Mouse (Mus musculus) CD4-positive helper T cell, adult 2 months (primary cell): ENCODE measurements around the gene Asap2.
A peak's percentile ranks its signal among the peaks of the same experiment; 100 is the strongest.
"Not testable (repeated sequence)": the region's sequence is repeated elsewhere in the genome, so short reads cannot be mapped to it uniquely, and the experiment has no call there.

Experiments used
- DNase-seq: peaks from one replicate; pipeline ENCODE4 v3.0.0-alpha.2; 2012; ENCODE audit warnings: low read depth, missing footprints, low spot score

Gene Asap2

DNA sequence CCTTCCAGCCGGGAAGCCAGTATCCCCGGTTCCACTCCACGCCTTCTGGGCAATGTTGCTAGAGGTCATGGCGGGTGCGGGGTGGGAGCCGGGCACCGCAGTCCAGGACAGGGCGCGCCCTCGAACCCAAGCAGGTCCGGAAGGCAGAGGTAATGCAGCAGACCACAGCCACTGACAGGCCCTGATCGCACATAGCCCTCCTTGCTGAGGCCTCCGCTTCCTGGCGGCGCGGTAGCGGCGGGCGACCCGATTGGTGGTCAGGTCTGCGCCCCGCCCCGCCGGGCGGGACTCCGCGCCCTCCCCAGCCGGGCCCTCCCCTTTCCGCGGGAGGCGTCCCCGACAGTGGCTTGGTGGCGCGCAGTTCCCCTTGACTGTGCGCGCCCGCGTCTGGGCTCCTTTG, at the start of gene Asap2:
Gene Asap2, plus strand, starts transcription at position 328 of the 400 bp plus-strand sequence.
- peak; percentile 0 for DNase-seq

- DNase-seq, result not testable (repeated sequence)
Observed at GRCm38 (mm10) chr12:20947051-20947997, 42.9 kb upstream of the Asap2 start.

DNA sequence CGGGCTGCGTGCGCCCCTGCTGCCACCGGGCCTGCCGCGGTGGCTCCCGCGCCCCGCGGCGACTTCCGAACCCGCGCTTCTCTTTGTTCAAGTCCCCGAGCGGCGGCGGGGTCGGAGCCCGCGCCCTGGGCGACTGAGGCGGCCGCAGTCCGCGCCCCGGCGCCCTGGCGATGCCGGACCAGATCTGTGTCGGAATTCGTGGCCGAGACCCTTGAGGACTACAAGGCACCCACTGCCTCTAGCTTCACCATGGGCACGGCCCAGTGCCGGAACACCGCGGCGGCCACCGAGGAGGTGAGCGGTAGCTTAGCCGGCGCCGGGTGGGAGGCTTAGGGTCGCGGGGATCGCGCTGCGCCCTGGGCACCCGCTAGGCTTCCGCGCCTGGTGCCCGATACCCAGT, 320 bp downstream of the Asap2 start:
- DNase-seq, result peak; percentile 13

DNA sequence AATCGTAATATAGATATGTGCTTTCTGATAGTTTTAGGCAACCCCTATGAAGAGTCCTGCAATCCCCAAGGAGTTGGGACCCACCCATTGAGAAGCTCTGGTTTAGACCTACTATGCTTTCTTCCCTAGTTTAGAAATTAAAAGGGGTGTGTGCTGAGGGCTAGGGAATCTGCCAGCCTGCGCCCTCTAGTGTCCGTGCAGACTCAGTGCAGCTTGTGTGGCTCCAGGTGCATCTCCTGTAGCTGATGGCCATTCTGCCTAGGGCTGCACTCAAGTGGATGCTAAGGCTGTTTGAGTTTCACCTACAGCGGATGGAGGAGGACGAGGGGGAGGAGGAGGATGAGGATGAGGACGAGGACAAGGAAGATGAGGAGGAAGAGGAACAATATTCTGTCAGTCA, 40.6 kb downstream of the Asap2 start:
- not testable (repeated sequence) for DNase-seq

GRCm38 (mm10) chr12:21046716-21047115, 56.5 kb downstream of the Asap2 start:
- DNase-seq, result not testable (repeated sequence)

DNA sequence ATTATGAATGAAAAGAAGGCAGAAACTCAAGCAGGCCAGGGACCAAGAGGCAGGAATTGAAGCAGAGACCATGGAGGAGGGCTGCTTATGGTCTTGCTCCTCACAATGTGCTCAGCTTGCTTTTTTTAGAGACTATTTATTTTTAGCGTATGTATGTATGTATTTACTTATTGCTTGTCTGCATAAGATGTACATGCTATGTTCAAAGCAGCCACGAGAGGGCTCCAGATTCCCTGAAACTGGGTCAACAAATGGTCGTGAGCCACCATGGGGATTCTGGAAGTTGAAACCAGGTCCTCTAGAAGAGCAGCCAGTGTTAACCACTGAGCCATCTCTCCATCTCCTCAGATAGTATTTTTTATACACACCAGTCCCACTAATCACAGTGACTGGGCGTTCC, 85.5 kb downstream of the Asap2 start:
- DNase-seq, result peak; percentile 57

- peak; percentile 34 for DNase-seq
Observed at GRCm38 (mm10) chr12:21090168-21090567, 99.9 kb downstream of the Asap2 start.

DNA sequence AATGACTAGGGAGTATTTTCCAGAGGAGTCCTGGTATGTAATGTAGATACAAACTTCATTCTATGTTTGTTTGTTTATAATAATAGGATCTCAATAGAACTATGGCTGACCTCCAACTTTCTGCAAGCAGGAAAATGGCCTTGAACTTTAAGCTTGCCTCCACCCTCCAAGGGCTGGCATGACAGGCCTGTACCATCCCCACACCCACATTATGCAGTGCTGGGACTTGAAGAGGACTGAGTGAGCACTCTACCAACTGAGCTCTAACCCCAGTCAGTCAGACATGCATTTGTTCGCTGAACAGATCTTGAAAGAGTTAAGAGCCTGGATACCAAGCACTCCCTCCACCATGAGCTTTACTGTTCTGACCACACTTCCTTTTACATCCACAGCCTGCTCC, 102.2 kb downstream of the Asap2 start:
- not testable (repeated sequence) for DNase-seq

GRCm38 (mm10) chr12:21097806-21098325, 107.6 kb downstream of the Asap2 start:
- not testable (repeated sequence) for DNase-seq

- DNase-seq, result not testable (repeated sequence)
Observed at GRCm38 (mm10) chr12:21111116-21111475, 120.8 kb downstream of the Asap2 start.

DNA sequence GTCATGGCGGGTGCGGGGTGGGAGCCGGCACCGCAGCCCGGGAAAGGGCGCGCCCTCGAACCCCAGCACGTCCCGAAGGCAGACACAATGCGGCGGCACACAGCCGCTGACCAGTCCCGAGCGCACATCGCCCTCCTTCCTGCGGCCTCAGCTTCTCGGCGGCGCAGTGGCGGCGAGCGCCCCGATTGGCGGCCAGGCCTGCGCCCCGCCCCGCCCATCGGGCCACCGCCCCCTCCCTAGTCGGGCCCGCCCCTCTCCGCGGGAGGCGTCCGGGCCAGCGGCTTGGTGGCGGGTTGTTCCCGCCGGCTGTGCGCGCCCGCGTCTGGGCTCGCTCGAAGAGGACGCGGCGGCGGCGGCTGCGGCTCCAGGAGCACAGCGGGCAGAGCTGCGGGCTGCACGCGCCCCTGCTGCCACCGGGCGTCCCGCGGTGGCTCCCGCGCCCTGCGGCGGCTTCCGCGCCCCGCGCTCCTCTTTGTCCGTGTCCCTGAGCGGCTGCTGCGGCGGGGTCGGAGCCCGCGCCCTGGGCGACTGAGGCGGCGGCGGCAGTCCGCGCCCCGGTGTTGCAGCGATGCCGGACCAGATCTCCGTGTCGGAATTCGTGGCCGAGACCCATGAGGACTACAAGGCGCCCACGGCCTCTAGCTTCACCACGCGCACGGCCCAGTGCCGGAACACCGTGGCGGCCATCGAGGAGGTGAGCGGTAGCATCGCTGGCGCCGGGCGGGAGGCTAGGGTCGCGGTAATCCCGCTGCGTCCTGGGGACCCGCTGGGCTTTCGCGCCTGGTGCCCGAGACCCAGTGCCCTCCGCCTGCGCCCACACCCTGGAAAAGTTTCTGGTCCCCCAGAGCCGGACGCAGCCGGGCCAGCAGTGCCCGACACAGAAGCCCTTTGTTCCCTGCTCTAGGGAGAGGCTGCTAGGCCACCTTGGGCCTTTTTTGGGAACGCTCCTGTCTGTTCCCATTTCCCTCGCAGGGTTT, 121.5 kb downstream of the Asap2 start:
- DNase-seq, result peak; percentile 86

GRCm38 (mm10) chr12:21112453-21112857, 122.2 kb downstream of the Asap2 start:
- peak; percentile 42 for DNase-seq

DNA sequence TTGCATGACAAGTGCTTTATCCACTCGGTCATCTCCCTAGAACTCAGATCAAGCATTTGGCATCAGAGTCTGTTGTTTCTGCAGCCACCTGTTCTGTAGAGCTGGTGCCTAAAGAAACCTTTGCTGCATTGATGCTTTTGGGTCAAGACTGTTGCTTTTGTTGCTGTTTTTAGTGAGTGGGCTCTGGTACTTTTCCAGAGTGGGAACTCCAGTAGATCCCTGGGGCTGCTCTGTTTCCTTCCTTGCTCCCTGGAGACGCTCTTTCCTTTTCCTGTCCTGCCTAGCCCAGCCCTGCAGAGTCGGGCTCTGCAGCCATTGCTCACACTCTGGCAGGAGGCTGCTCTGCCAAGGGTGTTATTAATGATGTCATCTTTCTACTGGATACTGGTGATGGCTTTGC, 129.2 kb downstream of the Asap2 start:
- DNase-seq, result no peak

GRCm38 (mm10) chr12:21122818-21123217, 132.6 kb downstream of the Asap2 start:
- DNase-seq, result no peak

GRCm38 (mm10) chr12:21123647-21124046, 133.4 kb downstream of the Asap2 start:
- no peak for DNase-seq

DNA sequence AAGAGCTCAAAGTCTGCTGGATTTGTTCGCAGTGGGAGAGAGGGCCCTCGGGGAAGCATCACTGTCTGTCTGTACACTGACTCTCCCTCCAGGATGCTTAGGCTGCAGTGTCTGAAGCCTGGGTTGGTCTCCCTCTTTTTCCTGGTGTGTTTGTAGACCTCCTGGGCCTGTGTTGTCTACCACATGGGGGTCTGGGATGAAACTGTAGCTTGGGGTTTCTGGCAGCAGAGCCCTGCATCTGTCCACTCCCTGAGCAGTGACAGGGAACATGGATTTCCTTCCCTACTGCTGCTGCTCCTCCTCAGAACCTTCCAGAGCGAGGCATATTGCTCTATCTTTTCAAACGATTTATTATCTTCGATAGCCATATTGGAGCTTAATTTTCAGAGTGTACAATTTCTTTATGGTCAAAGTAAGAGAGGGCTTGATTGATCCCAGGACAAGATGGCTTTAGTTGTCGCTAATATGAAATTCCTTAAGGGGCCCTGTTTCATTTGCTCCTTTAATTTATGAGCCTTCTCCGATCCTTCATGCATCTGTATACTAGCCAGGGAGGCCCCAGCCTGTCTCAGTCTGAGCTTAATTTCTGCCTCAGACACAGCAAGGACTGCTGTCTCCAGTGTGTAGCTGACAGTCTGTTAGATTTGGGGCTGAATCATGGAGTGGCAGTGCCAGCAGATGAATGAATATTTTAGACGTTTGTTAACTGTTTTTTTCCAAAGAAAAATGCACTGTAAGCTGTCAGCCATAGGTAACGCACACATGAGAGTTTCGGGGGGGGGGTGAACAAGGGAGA, 135.6 kb downstream of the Asap2 start:
- no peak for DNase-seq

GRCm38 (mm10) chr12:21126516-21126915, 136.3 kb downstream of the Asap2 start:
- DNase-seq, result no peak

- DNase-seq, result no peak
Observed at GRCm38 (mm10) chr12:21128930-21129869, 138.9 kb downstream of the Asap2 start.

DNA sequence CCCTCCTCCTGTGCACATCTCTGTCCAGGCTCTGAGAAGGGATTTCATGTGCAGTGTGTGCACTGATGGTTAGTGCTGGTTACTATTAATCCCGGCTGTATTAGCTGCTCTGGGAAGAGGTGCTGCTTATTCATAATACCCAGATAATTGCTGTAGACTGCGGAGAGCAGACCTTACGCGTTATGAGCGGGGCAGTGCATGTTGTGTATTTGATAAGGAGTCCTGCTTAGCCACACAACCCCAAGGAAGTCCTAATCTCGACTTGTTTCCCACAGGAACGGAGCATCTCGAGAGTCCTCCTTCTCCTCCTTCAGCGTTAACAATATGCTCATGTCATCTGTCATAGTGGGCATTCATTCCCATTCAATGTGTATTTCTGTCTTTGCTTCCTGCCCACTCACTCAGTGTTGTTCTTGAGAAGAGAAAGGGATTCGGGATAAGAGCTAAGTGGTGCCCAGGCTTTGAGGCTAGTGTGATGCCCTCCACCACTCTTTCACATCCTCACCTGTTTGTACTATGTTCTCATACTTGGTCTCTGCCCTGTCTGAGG, 140.1 kb downstream of the Asap2 start:
- no peak for DNase-seq

DNA sequence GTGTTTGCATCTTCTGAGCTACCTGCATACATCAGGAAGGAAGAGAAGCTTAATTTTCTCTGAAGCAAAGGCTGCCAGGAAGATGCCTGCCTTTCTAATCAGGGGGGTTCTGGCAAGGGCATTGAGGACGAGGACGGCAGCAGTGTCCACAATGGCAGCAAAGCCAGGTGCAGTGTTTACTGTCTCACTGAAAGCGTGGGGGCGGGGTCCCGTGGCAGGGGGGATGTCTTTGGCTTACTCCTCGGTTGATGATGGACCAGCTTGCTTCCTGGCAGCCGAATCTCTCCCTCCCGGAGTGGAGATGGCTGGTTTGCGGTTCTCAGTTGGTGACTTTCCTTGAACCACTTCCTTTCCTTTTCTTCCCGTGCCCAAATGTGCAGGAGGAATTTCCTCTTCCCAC, 142.3 kb downstream of the Asap2 start:
- no peak for DNase-seq
